Mouse (Mus musculus): ENCODE data around the gene Ehd2.

GRCm38 (mm10) chr7:15944311-15944710, 23.1 kb downstream of the Ehd2 start:
- TF ChIP-seq POLR2A (IDR thresholded peaks at IDR 0.05; ENCODE audit: borderline replicate concordance, extremely low read depth, insufficient read depth, insufficient read length, poor library complexity, severe bottlenecking) = no peak
- TF ChIP-seq CTCF (IDR thresholded peaks at IDR 0.05; ENCODE audit: borderline replicate concordance, extremely low read depth, insufficient read depth, insufficient read length) = no peak
